Mouse (Mus musculus): ENCODE data around the gene 3425401B19Rik.

3425401B19Rik gene

GRCm38 (mm10) chr14:32663099-32663498 is 22.0 kb downstream of the 3425401B19Rik start:
- DNase-seq (ENCODE audit: low spot score in 2 of 2), result no peak

DNA sequence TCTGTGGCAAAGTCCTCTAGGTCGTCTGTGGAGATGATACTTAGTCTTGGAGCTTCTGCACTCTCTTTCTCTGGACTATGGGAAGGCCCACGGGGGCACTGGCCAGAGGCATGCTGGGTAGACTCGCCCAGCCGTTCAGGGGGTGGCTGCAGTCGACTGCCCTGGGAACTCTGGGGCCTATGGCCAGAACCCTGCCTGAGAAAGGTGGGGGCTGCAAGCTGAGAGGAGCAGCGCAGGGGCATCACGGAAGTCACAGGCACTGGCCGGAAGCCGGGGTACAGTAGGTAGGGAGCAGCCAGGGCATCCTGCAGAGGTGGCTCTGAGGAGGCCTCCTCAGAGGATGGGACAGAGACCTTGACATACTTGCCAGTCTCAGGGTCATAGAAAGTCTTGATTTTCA is 25.3 kb downstream of the 3425401B19Rik start:
- DNase-seq (ENCODE audit: low spot score in 2 of 2), result no peak

- DNase-seq (ENCODE audit: low spot score in 2 of 2), result no peak
Observed at GRCm38 (mm10) chr14:32638485-32638884, 46.6 kb downstream of the 3425401B19Rik start.

GRCm38 (mm10) chr14:32634015-32634682 is 50.9 kb downstream of the 3425401B19Rik start:
- no peak for DNase-seq (ENCODE audit: low spot score in 2 of 2)

DNA sequence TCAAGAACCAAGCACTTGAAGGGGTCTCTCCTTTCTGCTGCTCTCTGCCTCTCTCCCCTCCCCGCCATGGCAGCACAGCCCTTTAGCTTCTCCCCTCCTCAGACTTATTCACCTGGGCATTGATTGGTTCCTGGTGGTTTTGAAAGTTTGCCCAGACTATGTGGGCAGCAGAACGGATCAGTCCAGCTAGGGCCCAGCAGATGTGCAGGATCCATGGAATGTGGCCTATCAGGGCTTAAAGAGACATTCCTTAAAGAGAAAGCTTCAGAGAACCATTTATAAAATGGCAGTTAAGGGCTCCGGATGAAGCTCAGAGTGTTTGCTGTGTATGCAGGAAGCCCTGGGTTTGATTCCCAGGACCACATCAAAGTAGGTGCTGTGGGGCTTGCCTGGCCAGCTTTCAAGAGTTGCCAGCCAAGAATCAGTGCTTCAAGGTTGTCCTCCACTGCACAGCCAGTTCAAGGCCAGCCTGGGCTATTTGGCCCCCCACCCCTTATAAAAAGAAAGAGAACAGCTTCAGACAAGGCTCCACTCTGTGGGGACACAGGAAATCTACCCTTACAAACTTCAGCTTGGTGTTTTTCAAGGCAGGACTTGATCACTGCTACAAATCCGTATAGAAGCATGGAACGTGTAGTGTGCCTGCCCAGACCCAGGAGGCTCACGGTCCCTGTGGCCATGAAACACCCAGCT is 52.0 kb downstream of the 3425401B19Rik start:
- no peak for DNase-seq (ENCODE audit: low spot score in 2 of 2)

DNA sequence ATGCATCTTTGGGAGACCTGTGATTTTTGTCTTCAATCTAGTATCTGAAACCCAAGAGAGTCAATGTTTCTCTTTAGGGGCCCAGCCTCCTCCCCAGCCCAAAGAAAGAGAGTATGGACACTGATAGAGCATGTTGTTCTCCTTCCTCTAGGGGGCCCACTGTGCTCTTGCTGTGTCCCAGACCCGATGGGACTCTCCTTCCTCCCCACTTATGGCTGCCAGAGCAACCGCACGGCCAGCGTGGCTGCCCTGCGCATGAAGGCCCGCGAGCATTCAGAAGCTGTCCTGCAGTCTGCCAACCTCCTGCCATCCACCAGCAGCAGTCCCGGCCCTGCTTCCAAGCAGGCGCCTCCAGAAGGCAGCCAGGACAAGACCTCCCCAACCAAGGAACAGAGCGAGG is 56.5 kb downstream of the 3425401B19Rik start:
- DNase-seq (ENCODE audit: low spot score in 2 of 2), result no peak

- DNase-seq (ENCODE audit: low spot score in 2 of 2), result no peak
Observed at GRCm38 (mm10) chr14:32627271-32627670, 57.8 kb downstream of the 3425401B19Rik start.

- no peak for DNase-seq (ENCODE audit: low spot score in 2 of 2)
Observed at GRCm38 (mm10) chr14:32624811-32625210, 60.3 kb downstream of the 3425401B19Rik start.

DNA sequence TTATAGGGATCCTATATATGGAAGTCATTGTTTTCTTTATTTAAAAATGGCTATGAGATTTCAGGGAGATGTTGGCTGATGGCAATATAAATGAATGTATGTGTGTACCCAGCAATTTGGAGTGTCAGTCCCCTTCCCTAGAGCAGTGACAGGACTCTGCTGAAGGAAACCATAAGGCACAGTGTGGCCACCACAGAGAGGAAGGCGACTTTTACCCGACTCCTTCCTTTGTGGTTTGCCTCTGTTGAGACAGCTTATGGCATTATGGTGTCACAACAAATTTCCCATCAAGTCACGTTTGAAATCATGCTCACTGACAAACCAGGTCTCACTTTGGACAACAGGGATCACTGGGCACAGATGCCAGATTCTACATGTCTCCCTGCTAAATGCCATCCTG is 60.8 kb downstream of the 3425401B19Rik start:
- no peak for DNase-seq (ENCODE audit: low spot score in 2 of 2)

DNA sequence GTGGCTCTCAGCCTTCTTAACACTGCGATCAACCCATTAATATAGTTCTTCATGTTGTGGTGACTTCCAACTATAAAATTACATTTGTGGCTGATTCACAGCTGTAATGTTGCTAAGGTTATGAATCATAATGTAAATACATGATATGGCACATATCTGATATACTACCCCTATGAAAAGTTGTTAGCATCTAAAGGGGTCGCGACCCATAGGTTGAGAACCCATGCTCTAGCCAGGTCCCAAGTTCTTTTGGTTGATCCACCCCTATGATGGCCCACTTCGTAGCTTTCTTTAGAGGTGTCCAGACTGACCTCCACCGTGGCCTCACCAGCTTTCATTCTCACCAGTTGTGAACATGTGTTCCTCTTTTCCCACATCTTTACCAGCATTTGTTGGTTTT is 67.8 kb downstream of the 3425401B19Rik start:
- no peak for DNase-seq (ENCODE audit: low spot score in 2 of 2)

DNA sequence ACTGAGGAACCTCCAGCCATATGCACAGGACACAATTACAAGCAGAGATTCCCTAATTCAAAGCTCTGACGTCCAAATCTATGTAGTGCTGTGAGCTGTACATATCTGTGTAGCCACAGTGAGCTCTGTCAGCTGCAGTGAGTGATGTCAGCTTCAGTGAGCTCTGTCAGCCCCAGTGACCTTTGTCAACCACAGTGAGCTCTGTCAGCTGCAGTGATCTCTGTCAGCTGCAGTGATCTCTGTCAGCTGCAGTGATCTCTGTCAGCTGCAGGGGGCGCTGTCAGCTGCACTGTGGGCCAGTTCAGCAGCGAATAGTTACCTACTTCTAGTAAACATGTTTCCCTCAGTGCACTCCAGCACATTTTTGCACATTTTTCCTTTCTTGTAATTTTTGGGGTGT is 75.7 kb downstream of the 3425401B19Rik start:
- no peak for DNase-seq (ENCODE audit: low spot score in 2 of 2)
